Mouse (Mus musculus): ENCODE data around the gene Lyrm7. TPM values are rescaled to one million over a fixed set of nuclear protein-coding genes. Genes with fewer than 3 reads are reported as not detected.
A peak's percentile ranks its signal among the peaks of the same experiment; 100 is the strongest.

Lyrm7 gene
- polyA plus RNA-seq, 1 experiment = 0.42 TPM

- TF ChIP-seq CTCF (IDR thresholded peaks at IDR 0.05; ENCODE audit: extremely low read depth, insufficient read depth, insufficient read length, insufficient replicate concordance) (no peak), POLR2A (IDR thresholded peaks at IDR 0.05; ENCODE audit: low read depth, low read length) (no peak)
- Histone ChIP-seq H3K27ac (ENCODE audit: insufficient read depth, low read length) (no peak overlapping the region), H3K27me3 (ENCODE audit: control insufficient read depth, insufficient read depth, low read length) (no peaks in the 10 kb centered on the region), H3K4me3 (ENCODE audit: extremely low read depth, insufficient read depth, insufficient read length) (no peak overlapping the region), H3K36me3 (ENCODE audit: control insufficient read depth, insufficient read depth, low read length) (no peaks in the 10 kb centered on the region), H3K4me1 (ENCODE audit: control insufficient read depth, insufficient read depth, insufficient read length) (no peaks in the 10 kb centered on the region)
- no peak for DNase-seq (ENCODE audit: low read depth in 1 of 2, low spot score in 2 of 2)
- 90% methylated on average over 9 of the region's 9 CpGs for WGBS
Measured at GRCm38 (mm10) chr11:54836106-54836505, 24.6 kb downstream of the Lyrm7 start.

GRCm38 (mm10) chr11:54834596-54834995, 26.1 kb downstream of the Lyrm7 start:
- Histone ChIP-seq H3K27me3 (ENCODE audit: control insufficient read depth, insufficient read depth, low read length) (no peaks in the 10 kb centered on the region), H3K27ac (ENCODE audit: insufficient read depth, low read length) (no peak overlapping the region), H3K36me3 (ENCODE audit: control insufficient read depth, insufficient read depth, low read length) (no peaks in the 10 kb centered on the region), H3K4me3 (ENCODE audit: extremely low read depth, insufficient read depth, insufficient read length) (no peak overlapping the region), H3K4me1 (ENCODE audit: control insufficient read depth, insufficient read depth, insufficient read length) (no peaks in the 10 kb centered on the region)
- TF ChIP-seq CTCF (IDR thresholded peaks at IDR 0.05; ENCODE audit: extremely low read depth, insufficient read depth, insufficient read length, insufficient replicate concordance) (0 out of 2 replicates have a peak, but pooled peaks have one; percentile 17), POLR2A (IDR thresholded peaks at IDR 0.05; ENCODE audit: low read depth, low read length) (no peak)
- 72% methylated on average over 2 of the region's 2 CpGs for WGBS
- DNase-seq (ENCODE audit: low read depth in 1 of 2, low spot score in 2 of 2) = peak in 1 of 2 experiments; percentile 21

- TF ChIP-seq CTCF (IDR thresholded peaks at IDR 0.05; ENCODE audit: extremely low read depth, insufficient read depth, insufficient read length, insufficient replicate concordance) (no peak), POLR2A (IDR thresholded peaks at IDR 0.05; ENCODE audit: low read depth, low read length) (no peak)
- Histone ChIP-seq H3K4me3 (ENCODE audit: extremely low read depth, insufficient read depth, insufficient read length) (no peak overlapping the region), H3K4me1 (ENCODE audit: control insufficient read depth, insufficient read depth, insufficient read length) (no peaks in the 10 kb centered on the region), H3K27ac (ENCODE audit: insufficient read depth, low read length) (no peak overlapping the region), H3K27me3 (ENCODE audit: control insufficient read depth, insufficient read depth, low read length) (no peaks in the 10 kb centered on the region), H3K36me3 (ENCODE audit: control insufficient read depth, insufficient read depth, low read length) (no peaks in the 10 kb centered on the region)
- WGBS = 46% methylated on average over 4 of the region's 4 CpGs
- no peak for DNase-seq (ENCODE audit: low read depth in 1 of 2, low spot score in 2 of 2)
Measured at GRCm38 (mm10) chr11:54833833-54834232, 26.9 kb downstream of the Lyrm7 start.

GRCm38 (mm10) chr11:54826819-54827218, 33.9 kb downstream of the Lyrm7 start:
- H3K27ac ChIP-seq (ENCODE audit: insufficient read depth, low read length) = no peak overlapping the region
- 60% methylated on average over 8 of the region's 8 CpGs for WGBS
- no peak for TF ChIP-seq CTCF (IDR thresholded peaks at IDR 0.05; ENCODE audit: extremely low read depth, insufficient read depth, insufficient read length, insufficient replicate concordance)
- TF ChIP-seq POLR2A (IDR thresholded peaks at IDR 0.05; ENCODE audit: low read depth, low read length) = no peak
- peak; percentile 29 to 54 for DNase-seq (ENCODE audit: low read depth in 1 of 2, low spot score in 2 of 2)
- no peak overlapping the region for H3K4me3 ChIP-seq (ENCODE audit: extremely low read depth, insufficient read depth, insufficient read length)
- H3K4me1 ChIP-seq (ENCODE audit: control insufficient read depth, insufficient read depth, insufficient read length) = peaks cover 7% of the 10 kb centered on the region
- H3K27me3 ChIP-seq (ENCODE audit: control insufficient read depth, insufficient read depth, low read length) = no peaks in the 10 kb centered on the region
- no peaks in the 10 kb centered on the region for H3K36me3 ChIP-seq (ENCODE audit: control insufficient read depth, insufficient read depth, low read length)

GRCm38 (mm10) chr11:54825774-54826173, 34.9 kb downstream of the Lyrm7 start:
- no peak overlapping the region for H3K27ac ChIP-seq (ENCODE audit: insufficient read depth, low read length)
- DNase-seq (ENCODE audit: low read depth in 1 of 2, low spot score in 2 of 2) = no peak
- H3K27me3 ChIP-seq (ENCODE audit: control insufficient read depth, insufficient read depth, low read length) = no peaks in the 10 kb centered on the region
- TF ChIP-seq POLR2A (IDR thresholded peaks at IDR 0.05; ENCODE audit: low read depth, low read length) (no peak), CTCF (IDR thresholded peaks at IDR 0.05; ENCODE audit: extremely low read depth, insufficient read depth, insufficient read length, insufficient replicate concordance) (no peak)
- whole genome bisulfite sequencing = 86% methylated on average over 4 of the region's 4 CpGs
- no peak overlapping the region for H3K4me3 ChIP-seq (ENCODE audit: extremely low read depth, insufficient read depth, insufficient read length)
- peaks cover 10% of the 10 kb centered on the region for H3K4me1 ChIP-seq (ENCODE audit: control insufficient read depth, insufficient read depth, insufficient read length)
- no peaks in the 10 kb centered on the region for H3K36me3 ChIP-seq (ENCODE audit: control insufficient read depth, insufficient read depth, low read length)

- Histone ChIP-seq H3K4me3 (ENCODE audit: extremely low read depth, insufficient read depth, insufficient read length) (no peak overlapping the region), H3K27me3 (ENCODE audit: control insufficient read depth, insufficient read depth, low read length) (no peaks in the 10 kb centered on the region), H3K27ac (ENCODE audit: insufficient read depth, low read length) (no peak overlapping the region), H3K4me1 (ENCODE audit: control insufficient read depth, insufficient read depth, insufficient read length) (peaks cover 10% of the 10 kb centered on the region), H3K36me3 (ENCODE audit: control insufficient read depth, insufficient read depth, low read length) (no peaks in the 10 kb centered on the region)
- WGBS = 84% methylated on average over 4 of the region's 4 CpGs
- no peak for DNase-seq (ENCODE audit: low read depth in 1 of 2, low spot score in 2 of 2)
- no peak for TF ChIP-seq CTCF (IDR thresholded peaks at IDR 0.05; ENCODE audit: extremely low read depth, insufficient read depth, insufficient read length, insufficient replicate concordance)
- TF ChIP-seq POLR2A (IDR thresholded peaks at IDR 0.05; ENCODE audit: low read depth, low read length) = no peak
Measured at GRCm38 (mm10) chr11:54823467-54823866, 37.2 kb downstream of the Lyrm7 start.

GRCm38 (mm10) chr11:54819489-54819888, 41.2 kb downstream of the Lyrm7 start:
- Histone ChIP-seq H3K4me1 (ENCODE audit: control insufficient read depth, insufficient read depth, insufficient read length) (peaks cover 3% of the 10 kb centered on the region), H3K36me3 (ENCODE audit: control insufficient read depth, insufficient read depth, low read length) (no peaks in the 10 kb centered on the region), H3K4me3 (ENCODE audit: extremely low read depth, insufficient read depth, insufficient read length) (no peak overlapping the region), H3K27ac (ENCODE audit: insufficient read depth, low read length) (no peak overlapping the region), H3K27me3 (ENCODE audit: control insufficient read depth, insufficient read depth, low read length) (no peaks in the 10 kb centered on the region)
- WGBS = 85% methylated on average over 7 of the region's 7 CpGs
- no peak for DNase-seq (ENCODE audit: low read depth in 1 of 2, low spot score in 2 of 2)
- TF ChIP-seq POLR2A (IDR thresholded peaks at IDR 0.05; ENCODE audit: low read depth, low read length) = no peak
- no peak for TF ChIP-seq CTCF (IDR thresholded peaks at IDR 0.05; ENCODE audit: extremely low read depth, insufficient read depth, insufficient read length, insufficient replicate concordance)

Measured in spleen, adult 2 months (tissue).